Mouse (Mus musculus) liver, adult (tissue): Measurements from ENCODE around the gene Prnp.

Source experiments
- GATA4 ChIP-seq: IDR thresholded peaks from 2 replicates; pipeline ENCODE4 v1.6.1; 2014; ENCODE audit warnings: mild to moderate bottlenecking, low read length; ENCODE audit not compliant: insufficient replicate concordance

The Prnp gene

GRCm38 (mm10) chr2:131902423-131902822 lies 7.3 kb upstream of the Prnp start:
- no peak for TF ChIP-seq GATA4

GRCm38 (mm10) chr2:131902867-131903266 lies 6.9 kb upstream of the Prnp start:
- no peak for TF ChIP-seq GATA4

- no peak for TF ChIP-seq GATA4
Measured at GRCm38 (mm10) chr2:131905025-131905424, 4.7 kb upstream of the Prnp start.

- TF ChIP-seq GATA4 = no peak
Measured at GRCm38 (mm10) chr2:131905776-131906175, 4.0 kb upstream of the Prnp start.

GRCm38 (mm10) chr2:131906266-131906665 lies 3.5 kb upstream of the Prnp start:
- no peak for TF ChIP-seq GATA4

- no peak for TF ChIP-seq GATA4
Measured at GRCm38 (mm10) chr2:131906846-131907245, 2.9 kb upstream of the Prnp start.

- TF ChIP-seq GATA4 = no peak
Measured at GRCm38 (mm10) chr2:131907311-131907710, 2.4 kb upstream of the Prnp start.

- TF ChIP-seq GATA4 = no peak
Measured at GRCm38 (mm10) chr2:131908351-131908861, 1.3 kb upstream of the Prnp start.

- TF ChIP-seq GATA4 = no peak
Measured at GRCm38 (mm10) chr2:131908906-131909305, 822 bp upstream of the Prnp start.

GRCm38 (mm10) chr2:131910847-131911246 lies 1.1 kb downstream of the Prnp start:
- no peak for TF ChIP-seq GATA4

- TF ChIP-seq GATA4 = no peak
Measured at GRCm38 (mm10) chr2:131911341-131911740, 1.6 kb downstream of the Prnp start.

GRCm38 (mm10) chr2:131912526-131913258 lies 3.0 kb downstream of the Prnp start:
- TF ChIP-seq GATA4 = no peak

GRCm38 (mm10) chr2:131932275-131932902 lies 22.7 kb downstream of the Prnp start:
- no peak for TF ChIP-seq GATA4

GRCm38 (mm10) chr2:131933013-131933412 lies 23.3 kb downstream of the Prnp start:
- no peak for TF ChIP-seq GATA4

GRCm38 (mm10) chr2:131933598-131933997 lies 23.9 kb downstream of the Prnp start:
- TF ChIP-seq GATA4 = no peak

GRCm38 (mm10) chr2:131934243-131934642 lies 24.5 kb downstream of the Prnp start:
- TF ChIP-seq GATA4 = no peak
